Mouse (Mus musculus): Measurements from ENCODE around the gene Slc16a10. TPM values are rescaled to one million over a fixed set of nuclear protein-coding genes. Genes with fewer than 3 reads are reported as not detected.

Slc16a10 gene
- total RNA-seq, 2 experiments from 2014 or later: 19.4 to 20.4 TPM

DNA sequence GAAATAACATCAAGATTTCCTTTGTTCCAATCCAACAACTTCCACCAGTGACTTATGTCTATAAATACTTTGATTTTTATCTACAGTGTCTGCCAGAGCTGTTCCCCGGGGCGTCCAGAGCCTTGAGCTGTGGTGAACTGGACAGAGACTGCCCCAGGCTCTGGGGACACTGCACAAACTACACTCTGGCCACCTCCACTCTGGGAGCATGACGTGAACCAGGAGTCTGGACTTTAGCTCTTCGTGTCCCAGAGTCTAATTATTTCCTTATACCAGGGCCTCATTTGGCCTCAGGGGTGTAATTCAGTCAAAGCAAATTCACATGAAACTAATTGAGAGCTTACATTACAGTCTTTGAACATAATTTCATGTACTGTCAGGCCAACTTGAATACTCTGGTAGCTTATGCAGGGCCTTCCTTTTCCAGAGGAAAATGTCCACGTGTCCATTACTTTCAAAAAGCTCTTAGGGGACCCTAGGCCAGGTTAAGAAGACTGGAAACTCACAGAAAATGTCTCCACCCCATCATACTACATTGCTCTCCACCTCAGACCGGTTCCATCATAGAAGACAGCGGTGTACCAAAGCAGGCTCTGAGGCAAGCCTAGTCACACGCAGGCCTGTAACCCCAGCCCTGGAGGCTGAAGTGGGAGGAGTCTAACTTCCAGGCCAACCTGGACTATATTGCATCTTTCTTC is 9.9 kb upstream of the Slc16a10 start:
- DNase-seq (ENCODE audit: low spot score in 2 of 2): no peak

DNA sequence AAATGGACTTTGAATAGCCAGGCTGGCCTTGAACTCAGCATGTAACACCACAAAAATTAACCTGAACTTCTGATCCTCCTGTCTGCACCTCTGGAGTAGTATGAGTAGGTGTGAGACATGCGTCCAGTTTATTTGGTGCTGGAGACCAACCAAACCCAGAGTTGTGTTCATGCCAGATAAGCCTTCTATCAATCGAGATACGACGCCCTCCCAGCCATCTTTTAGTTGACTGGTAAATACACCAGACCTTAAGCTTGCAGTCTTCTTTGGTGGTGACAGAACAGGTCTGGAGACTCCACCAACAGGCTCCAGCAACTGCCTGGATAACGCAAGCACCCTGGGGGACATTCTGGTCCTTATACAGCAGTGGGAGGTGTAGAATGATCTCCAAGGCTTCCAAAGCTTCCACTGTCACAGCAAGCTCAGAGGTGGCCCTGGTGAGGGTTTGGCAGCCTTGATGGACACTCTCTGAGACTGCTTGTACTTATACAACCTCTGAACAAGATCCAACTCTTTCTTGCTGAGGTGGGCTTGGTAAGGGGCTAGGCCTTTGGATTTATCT is 7.6 kb upstream of the Slc16a10 start:
- no peak for DNase-seq (ENCODE audit: low spot score in 2 of 2)

DNA sequence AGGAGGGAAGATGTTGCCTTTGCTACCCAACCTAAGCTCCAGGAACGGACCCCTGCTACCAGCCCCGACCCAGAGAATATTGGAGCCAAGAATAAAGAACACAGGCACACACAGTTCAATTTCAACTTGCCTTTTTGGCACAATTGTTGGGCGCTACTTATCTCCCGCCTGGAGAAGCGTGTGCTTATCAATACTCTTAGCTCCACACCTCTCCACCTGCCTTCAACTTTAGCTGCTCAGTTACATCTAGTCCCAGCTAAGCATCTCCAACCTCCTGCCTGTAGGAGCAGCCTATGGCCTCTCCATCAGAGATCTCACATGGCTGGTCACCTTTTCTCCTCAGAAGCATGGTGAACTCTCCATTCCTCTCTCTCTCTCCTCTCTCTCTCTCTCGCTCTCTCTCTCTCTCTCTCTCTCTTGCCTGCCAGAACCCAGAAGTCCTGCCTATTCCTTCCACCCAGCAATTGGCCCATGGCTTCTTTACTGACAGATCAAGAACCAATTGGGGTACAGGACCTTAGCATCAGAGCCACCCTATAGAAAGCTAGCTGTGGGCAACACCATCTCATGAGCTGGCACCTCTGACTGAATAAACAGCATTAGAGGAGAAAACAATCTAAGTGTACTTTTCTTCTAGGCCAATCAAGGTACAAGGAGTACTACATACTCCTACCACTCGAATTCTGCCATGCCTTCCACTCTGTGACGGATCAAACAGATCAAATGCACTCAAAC is 5.4 kb upstream of the Slc16a10 start:
- DNase-seq (ENCODE audit: low spot score in 2 of 2): no peak

DNA sequence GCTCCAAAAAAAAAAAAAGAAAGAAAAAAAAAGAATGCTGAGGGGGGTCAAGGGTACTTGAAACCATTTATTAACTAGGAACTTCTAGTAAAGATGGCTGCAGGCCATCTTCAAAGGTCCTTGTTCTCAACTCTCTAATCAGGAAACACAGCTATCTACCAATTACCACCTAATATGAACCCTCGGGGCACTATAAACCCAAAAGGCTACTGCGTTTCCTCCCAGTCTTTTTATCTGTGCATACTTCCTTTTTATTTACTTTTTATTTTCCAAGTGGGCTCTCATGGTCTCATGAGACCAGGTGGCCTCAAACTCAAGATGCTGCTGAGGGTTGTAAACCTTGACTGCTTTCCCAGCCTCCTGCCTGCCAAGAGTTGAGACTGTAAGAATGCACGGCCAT is 4.4 kb upstream of the Slc16a10 start:
- no peak for DNase-seq (ENCODE audit: low spot score in 2 of 2)

DNA sequence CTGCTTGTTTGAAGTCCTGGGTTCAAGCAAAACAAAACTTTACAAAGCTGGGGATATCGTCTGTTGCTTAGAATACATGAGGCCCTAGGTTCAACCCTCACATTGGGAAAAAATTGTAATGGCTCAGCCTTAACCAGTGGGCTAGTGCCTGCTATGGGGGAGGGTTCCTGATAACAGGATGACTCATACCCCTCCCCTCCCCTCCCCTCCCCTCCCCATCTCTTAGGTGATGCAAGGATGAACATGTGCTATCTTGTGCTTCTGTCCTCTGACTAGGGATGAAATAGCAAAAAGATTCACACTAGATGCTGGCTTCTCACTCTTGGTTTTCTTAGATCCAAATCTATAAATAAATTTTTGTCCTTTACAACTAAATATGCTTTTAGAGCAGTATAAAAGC is 2.8 kb upstream of the Slc16a10 start:
- no peak for DNase-seq (ENCODE audit: low spot score in 2 of 2)

DNA sequence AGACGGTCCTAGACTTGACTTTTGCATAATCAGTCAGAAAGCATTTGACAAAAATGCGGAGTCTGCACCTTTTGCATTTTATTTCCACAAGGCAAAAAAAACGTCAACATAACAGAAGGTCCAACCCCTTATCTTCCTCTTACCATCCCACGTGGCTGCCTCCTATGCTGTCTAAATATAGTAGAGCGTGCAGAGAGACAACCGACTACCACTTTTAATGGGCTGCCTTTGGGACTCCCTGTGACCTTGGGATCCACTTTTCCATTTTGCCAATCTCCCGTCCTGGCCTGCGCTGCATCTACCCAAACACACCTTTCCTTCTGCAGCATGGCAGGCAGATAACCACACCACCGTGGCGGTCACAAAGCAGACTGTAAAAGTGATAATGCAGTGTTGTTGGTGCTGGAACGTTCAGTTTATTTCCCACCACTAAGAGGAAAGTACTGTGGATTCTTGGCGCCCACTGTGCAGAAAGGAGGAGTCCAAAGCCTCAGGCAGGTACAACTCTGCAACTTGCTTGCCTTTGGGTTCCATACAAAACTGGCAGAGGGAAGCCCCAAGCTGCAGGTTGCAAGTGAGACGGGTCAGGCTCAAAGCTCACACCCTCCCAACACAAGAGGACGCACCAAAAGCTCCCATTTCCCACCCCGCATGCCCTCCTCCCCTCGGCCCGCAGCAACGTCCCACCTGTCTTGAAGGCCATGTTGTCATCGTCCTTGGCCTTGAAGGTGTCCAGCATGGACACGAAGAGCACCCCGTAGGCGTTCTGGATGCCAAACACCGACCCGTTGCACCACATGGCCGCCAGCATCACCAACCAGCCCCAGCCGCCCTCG is 824 bp downstream of the Slc16a10 start:
- no peak for DNase-seq (ENCODE audit: low spot score in 2 of 2)

DNA sequence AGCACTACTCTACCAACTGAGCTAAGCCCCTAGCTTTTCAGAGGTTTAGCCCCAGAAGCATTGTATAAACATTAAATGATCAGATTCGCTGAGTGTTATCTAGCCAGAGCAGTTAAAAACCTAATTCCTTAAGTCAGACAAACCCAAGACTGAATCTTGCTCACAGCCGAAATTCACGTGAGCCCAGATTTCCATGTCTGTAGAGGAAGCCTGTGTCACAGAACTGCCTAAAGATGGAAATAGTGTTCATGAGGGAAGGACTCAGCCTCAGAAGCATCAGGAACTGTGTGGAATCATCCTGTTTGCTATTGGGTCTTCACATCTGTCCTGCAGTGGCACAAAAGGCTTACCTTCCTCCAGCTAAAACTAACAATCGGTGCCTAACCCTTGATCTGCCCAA is 2.4 kb downstream of the Slc16a10 start:
- DNase-seq (ENCODE audit: low spot score in 2 of 2): no peak

DNA sequence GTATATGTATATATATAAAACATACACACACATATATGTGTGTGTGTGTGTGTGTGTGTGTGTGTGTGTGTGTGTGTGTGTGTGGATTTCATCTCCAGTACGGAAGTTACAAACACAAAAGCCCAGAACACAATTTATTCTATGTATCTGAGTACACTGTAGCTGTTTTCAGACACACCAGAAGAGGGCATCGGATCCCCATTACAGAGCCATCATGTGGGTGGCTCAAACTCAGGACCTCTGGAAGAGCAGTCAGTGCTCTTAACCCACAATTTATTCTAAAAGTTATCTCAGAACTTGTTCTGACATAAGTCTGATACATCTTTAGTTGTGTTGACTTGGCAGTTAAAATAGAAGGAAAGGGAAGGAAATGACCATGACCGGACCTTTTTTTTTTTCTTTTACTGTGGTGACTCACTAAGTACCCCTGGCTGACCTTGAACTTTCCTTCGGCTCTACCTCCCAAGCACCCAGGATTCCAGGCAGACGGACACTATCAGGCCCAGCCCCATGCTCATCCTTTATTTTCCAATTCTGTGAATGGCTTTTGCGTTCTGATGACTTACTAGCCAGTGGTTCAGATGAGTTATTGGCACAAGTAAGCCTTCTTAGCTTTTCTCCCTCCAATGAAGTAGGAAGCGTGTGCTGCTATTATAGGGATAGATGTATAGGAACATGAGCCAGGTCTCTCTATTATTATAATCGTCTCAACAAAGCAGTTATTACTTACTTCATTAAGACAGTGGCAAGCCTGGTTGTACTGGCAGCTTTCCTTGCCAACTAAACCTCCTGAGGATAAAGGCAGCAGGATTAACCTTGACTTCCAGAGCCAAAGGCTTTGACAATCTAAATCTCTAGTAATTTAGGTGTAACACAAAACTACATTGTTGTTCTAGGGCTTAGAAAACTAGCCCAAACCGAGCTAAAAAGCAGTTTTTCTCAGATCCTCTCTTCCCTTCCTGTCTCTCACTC is 6.0 kb downstream of the Slc16a10 start:
- no peak for DNase-seq (ENCODE audit: low spot score in 2 of 2)

DNA sequence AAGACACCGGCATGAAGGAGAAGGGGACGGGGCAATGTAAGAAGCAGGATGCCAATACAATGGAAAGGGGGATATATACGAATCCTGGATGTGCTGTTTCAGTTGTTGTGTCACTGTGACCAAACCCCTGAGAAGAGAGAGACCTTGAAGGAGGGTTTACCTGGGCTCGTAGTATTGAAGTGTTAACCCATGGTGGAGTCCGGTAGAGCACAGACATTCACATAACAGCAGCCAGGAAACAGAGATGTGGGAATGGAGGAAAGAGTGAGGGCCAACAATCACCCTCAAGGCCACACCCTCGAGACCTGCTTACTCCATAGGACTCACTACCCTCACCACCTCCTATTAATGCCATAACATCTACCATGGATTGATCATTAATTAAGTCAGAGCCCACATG is 7.2 kb downstream of the Slc16a10 start:
- no peak for DNase-seq (ENCODE audit: low spot score in 2 of 2)

DNA sequence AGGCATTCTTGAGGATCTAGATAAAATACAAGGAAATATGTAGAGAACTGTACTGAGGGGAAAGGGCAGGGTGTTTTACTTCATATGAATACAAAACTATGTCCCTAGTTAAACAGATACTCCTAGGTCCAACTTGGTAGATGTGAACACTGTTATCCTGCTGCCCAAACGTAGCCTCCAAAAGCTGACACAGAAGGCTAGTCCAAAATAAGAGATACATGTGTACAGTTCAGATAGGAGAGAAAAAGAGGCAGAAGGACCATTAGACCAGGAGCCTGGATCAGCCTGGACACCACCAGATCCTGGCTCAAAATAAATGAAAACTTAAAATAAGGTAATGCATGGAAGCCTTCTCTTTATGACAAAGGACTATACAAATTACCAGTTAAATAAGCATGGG is 8.4 kb downstream of the Slc16a10 start:
- DNase-seq (ENCODE audit: low spot score in 2 of 2): no peak

DNA sequence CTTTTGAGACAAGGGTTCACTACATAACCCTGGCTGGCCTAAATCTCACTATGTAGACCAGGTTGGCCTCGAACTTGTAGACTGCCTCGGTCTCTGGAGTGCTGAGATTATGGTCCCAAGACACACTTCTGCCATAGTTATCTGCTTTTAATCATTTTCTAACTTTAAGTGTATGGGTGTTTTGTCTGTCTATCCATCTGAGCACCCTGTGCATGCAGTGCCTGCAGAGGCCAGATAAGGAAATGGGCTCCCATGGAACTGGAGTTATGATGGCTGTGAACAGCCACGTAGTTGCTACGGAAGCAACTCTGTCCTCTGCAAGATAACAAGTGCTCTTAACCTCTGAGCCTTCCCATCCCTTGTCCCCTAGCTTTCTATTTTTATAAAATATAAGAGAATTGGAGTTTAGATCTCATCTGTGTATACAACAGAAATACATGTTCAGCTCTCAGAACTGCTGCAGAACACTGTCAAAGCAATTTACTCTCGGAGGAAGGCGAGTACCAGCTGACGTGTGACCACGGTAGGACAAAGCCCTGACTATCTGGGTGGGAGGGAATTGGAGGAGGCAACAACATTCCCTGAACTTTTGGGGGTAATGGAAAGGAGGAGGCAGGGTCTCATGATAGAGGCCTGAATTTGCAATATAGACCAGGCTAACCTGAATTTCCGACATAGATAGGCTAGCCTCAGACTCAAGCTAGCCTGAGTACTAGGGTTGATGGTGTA is 10.2 kb downstream of the Slc16a10 start:
- no peak for DNase-seq (ENCODE audit: low spot score in 2 of 2)

DNA sequence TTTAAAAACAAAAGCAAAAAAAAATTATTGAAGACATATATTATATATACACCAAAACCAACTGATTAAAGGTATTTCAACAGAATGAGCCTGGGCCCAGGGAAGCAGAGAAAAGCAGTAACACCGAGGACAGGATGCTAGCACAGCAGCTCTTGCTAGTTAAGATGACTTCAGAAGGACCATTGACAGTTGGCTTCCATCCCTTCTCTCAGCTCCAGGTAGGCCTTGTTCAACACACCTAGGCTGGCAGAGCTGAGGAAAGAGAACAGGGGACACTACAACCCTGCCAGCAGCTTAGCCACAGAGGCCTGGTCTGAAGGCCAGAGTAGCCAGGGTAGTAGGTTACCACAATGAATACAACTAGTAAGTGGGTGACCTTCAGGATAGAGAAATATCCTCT is 11.9 kb downstream of the Slc16a10 start:
- no peak for DNase-seq (ENCODE audit: low spot score in 2 of 2)

DNA sequence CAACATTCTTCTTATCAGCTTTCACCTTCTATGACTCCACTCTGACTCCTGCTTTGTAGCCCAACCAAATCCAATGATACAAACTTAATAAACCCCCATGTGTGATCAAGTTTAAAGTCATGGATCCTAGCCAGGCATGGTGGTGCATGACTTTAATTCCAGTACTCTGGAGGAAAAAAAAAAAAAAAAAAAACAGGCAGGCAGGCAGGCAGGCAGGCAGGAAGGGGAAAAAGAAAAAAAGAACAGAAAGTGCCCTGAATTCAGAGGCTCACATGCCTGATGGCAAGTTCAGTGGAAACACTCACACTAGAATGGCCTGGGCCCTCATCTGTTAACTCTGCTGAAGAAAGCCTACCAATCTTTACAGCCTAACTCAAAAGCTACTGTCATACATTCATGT is 12.9 kb downstream of the Slc16a10 start:
- DNase-seq (ENCODE audit: low spot score in 2 of 2): no peak

DNA sequence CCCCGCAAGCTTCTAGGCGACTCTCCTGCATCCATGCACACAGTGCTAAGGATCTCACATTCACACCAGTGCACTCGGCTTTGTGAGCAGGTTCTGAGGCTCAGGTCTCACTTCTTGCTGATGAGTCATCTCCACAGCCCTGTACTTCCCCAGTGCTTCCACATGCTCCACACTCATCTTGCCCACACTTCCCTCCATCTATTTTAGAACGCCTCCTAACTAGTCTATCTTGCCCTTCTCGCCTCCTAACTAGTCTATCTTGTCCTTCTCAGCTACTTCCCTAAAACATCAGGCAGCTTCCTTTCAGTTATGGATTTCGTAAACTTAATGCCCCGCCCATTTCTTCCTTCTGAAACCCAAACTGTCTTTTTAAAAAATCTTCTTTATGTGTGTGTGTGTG is 13.6 kb downstream of the Slc16a10 start:
- no peak for DNase-seq (ENCODE audit: low spot score in 2 of 2)

DNA sequence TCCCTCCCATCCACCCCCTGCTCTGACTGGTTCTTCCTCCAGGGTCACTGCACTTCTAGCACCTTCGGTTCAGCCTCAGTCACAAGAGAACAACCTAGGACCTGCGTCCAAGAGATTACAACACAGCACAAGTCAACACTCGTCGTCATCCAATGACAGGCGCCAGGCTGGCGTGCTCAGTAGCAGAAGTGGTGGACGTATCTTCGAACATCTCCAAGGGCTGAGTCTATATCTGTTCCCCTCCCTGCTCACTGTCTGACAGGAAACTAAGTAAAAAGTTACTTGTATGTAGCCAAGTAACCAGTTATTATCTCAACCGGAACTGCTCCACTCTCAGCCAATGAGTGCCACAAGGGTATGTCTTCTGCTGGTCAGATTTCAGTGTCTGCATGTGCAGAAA is 16.9 kb downstream of the Slc16a10 start:
- no peak for DNase-seq (ENCODE audit: low spot score in 2 of 2)

DNA sequence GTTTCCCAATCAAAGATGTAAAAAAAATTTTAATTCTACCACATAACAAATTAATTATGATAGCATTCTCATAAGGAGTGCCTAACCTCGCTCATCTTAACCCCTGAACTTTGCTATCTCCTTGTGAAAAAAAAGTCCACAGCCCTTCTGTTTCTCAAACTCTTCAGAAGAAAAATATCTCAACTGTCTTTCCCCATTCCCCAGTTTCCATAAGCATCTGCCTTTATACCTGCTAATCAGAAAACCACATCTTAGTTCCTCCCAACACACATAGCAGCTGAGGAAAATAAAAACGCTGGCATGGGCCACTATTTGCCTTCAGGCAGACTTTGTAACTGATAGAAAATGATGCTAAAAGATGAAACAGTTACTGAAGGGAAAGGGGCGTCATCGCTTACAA is 17.5 kb downstream of the Slc16a10 start:
- DNase-seq (ENCODE audit: low spot score in 2 of 2): no peak

DNA sequence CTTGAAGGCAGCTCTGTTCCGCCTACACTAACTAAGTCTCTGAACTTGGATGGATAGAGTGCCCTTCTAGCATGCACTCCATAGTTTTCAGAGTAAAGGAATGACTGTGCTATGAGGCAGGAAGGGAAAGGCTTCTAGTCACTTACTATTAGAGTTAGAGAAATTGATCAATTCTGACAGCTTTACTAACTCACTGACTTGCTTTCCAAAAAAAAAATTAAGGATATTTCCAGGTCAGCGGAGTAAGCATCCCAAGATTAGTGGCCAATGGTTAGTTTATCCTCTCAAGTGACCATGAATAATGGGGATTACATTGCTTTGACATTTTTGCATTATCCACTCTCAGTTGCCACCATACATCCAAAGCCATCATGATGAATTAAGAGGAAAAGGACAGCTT is 18.0 kb downstream of the Slc16a10 start:
- DNase-seq (ENCODE audit: low spot score in 2 of 2): no peak

DNA sequence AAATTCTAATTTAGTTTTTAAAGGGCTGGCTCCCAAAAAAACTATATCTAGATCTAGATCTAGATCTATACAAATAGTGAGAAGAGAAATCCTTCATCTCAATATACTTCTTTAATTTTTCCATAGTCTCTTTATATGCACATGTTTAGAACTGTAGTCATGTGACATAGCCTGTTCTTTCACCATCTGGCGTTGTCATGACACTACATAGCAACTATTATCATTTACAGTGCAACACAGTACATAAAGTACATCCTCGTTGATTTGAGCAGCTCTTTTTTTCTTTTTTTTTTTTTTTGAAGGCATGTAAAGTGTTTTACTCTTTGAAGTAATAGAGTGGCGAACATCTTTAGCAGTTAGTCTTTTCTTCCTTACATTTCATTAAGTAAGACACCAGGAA is 22.6 kb downstream of the Slc16a10 start:
- no peak for DNase-seq (ENCODE audit: low spot score in 2 of 2)

DNA sequence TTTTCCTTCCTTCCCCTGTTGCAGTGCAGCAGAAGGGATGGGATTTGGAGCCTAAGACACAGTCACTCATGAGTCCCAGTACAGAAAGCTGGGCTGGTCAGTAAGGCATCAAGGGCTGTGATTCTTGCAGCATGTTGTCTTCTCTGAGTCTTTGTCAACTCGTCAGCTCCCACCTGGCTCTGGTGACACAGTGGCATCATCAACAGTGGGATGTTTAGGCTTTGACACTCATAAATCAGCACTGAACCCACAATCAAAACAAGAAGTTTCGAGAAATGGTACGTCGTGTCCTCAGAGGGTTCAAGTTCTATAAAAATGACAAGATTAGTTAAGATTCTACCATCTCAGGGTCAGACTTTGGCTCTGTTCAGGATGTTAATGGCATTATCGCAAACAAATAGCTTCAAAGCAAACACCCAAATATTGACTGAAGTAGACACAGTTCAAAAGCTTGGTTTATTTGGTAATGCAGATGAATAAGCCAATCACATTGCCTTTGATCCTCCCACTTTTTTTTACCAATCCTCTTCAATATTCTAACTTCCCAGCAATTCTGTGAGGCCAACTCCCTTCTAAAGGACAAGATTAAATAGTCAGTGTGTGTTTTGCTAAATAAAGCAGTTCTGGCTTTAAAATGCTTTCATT is 23.2 kb downstream of the Slc16a10 start:
- DNase-seq (ENCODE audit: low spot score in 2 of 2): no peak

Measured in gastrocnemius, postnatal 4 days (tissue).